Mouse (Mus musculus): ENCODE data around the gene Dcdc2b. TPM values are rescaled to one million over a fixed set of nuclear protein-coding genes. Genes with fewer than 3 reads are reported as not detected.

The Dcdc2b gene
- polyA plus RNA-seq, 1 experiment from 2014 or later = 1.1 TPM

DNA sequence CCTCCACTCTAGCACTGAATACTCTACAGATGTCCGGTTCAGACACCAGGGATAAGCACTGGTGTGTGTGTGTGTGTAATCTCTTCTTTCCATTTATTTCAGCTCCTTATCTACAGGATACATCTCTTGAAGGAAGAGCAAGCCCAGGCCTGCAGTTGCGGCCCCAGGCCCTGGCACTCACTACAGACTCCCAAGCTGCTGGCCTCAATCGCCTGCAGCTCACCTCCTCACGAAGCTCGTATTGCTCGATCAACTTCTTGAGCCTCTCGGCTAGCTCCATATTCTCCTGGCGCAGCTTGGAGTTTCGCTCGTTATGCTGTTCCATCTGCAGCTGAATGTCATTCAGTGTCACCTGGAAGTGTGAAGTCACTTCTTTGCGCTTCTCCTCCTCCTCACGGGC is 17.8 kb upstream of the Dcdc2b start:
- ATAC-seq = no peak
- Histone ChIP-seq H3K4me3 (replicated peaks) (no peak overlapping the region), H3K27ac (no peak overlapping the region), H3K9me3 (no peaks in the 10 kb centered on the region), H3K9ac (no peak overlapping the region), H3K4me1 (replicated peaks) (no peaks in the 10 kb centered on the region), H3K27me3 (replicated peaks) (no peaks in the 10 kb centered on the region), H3K36me3 (peaks cover 71% of the 10 kb centered on the region), H3K4me2 (replicated peaks) (no peak overlapping the region)
- WGBS = 91% methylated on average over 12 of the region's 12 CpGs

DNA sequence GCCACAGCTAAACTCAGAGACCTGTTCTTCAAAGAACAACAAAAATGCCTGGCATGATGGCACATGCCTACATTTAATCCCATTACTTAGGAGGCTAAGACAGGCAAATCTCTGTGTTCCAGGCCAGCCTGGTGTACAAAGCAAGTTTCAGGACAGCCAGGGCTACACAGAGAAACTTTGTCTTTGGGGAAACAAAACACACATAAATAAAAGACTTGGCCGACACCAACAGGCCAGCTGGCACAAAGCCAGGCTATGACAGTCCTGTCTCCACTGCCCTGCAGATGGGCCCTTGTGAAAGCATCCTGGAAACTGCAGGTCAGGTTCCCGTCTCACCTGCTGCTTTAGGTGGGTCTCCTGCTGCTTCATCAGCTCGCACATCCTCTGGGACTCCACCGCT is 16.9 kb upstream of the Dcdc2b start:
- no peaks in the 10 kb centered on the region for H3K27me3 ChIP-seq (replicated peaks)
- 0 out of 2 replicates have a peak, but pooled peaks cover 6% of the 10 kb centered on the region for H3K4me1 ChIP-seq (replicated peaks)
- no peak overlapping the region for H3K9ac ChIP-seq
- WGBS = 70% methylated on average over 4 of the region's 4 CpGs
- no peaks in the 10 kb centered on the region for H3K9me3 ChIP-seq
- no peak overlapping the region for H3K4me2 ChIP-seq (replicated peaks)
- ATAC-seq = no peak
- no peak overlapping the region for H3K27ac ChIP-seq
- peaks cover 76% of the 10 kb centered on the region for H3K36me3 ChIP-seq
- H3K4me3 ChIP-seq (replicated peaks) = no peak overlapping the region

DNA sequence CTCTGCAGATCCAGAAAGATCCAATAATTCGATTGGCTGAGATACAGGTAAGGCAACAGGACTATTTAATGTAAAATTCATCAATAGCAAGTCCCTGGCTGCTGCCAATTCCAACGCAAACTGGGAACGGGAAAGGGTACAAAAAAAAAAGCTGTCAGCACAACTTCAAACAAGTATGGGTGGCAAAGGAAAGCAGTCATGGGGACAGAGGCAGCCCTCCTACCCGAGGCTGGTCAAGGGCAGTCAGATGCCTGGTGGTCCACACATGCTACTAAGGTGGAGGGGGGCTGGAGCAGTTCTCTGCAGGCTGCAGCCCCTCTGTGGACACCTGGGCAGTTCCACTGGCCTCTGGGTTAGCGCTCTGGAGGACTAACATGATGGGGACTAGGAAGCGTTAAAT is 12.0 kb upstream of the Dcdc2b start:
- Histone ChIP-seq H3K4me1 (replicated peaks) (peaks cover 35% of the 10 kb centered on the region), H3K9ac (no peak overlapping the region), H3K4me2 (replicated peaks) (no peak overlapping the region), H3K27ac (no peak overlapping the region), H3K9me3 (no peaks in the 10 kb centered on the region), H3K27me3 (replicated peaks) (no peaks in the 10 kb centered on the region), H3K36me3 (peaks cover 43% of the 10 kb centered on the region), H3K4me3 (replicated peaks) (no peak overlapping the region)
- ATAC-seq = no peak
- WGBS = 74% methylated on average over 6 of the region's 6 CpGs

DNA sequence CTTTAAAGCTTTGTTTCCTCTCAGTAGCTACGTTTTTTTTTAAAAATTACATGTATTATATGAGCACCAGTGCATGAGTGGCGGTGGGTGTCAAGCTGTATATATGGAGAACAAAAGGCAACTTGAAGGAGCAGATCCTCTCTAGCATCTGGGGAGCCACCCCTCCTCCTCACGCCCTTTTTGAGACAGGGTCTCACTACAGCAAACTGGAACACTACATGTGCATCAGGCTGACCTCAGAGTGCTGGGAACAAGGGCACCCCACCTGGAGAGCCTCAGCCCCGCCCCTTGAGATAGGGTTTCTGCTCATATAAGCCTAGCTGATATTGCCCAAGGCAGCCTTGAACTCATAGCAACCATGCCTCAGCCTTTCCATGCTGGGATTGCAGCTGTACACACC is 11.4 kb upstream of the Dcdc2b start:
- H3K4me1 ChIP-seq (replicated peaks) = peaks cover 36% of the 10 kb centered on the region
- H3K27ac ChIP-seq = peak overlapping the region; percentile 86; the same call in 1 of the 2 replicates
- H3K4me3 ChIP-seq (replicated peaks) = no peak overlapping the region
- ATAC-seq = no peak
- 46% methylated on average over 4 of the region's 4 CpGs for WGBS
- H3K27me3 ChIP-seq (replicated peaks) = no peaks in the 10 kb centered on the region
- H3K9ac ChIP-seq = no peak overlapping the region
- peak overlapping the region; percentile 87 for H3K4me2 ChIP-seq (replicated peaks)
- no peaks in the 10 kb centered on the region for H3K9me3 ChIP-seq
- H3K36me3 ChIP-seq = peaks cover 40% of the 10 kb centered on the region

DNA sequence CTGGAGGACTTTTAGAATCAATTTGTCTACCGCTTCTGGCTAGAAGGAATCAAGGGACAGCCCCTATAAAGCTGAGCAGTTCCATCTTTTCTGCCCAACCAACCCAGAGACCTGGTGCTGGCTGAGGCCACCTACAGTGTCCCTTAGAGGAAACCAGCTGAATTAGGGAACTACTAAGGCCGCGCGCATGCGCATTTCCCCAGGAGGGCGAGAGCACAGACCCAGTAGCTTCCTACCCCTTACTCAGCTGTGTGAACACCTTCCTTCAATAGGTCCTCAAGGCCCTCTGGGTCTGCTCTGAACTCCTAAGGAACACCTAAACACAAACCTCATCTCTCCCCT is 10.9 kb upstream of the Dcdc2b start:
- ATAC-seq = peak; percentile 14; the same call in 1 of the 2 replicates
- 3% methylated on average over 6 of the region's 6 CpGs for WGBS
- H3K9ac ChIP-seq = peak overlapping the region; percentile 45

DNA sequence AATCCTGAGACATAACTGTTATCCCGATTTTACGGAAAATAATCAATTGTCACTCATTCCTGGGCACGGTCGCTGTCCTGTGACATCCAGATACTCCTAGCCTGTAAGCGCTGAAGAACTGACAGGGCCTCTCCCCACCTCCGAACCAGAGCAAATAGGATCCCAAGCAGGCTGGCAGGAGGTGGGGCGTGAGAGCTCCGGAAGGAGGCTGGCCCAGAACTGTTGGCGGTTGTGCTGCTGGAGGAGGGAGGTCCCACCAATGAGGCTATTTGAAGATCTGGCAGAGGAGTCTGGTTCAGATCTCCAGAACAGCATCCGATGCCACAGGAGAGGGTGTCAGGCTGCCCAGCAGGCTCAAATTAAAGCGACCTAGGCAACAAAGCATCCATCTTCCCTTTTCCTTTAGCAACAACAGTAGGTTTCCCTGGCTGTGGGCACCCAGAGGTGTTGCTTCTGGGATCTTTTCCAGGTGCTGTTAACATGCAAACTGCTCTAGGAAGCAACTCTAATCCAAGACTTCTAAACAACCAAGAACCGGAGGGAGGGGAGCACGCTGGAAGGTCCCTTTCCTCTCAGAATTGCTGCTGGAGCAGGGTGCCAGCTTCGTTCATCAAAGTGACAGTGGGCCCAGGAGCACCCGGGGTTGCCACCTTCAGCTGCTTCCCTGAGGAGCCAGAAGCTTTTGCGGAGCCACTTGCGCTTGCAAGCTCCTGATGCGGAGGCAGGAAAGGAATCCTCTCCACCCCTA is 10.4 kb upstream of the Dcdc2b start:
- H3K27ac ChIP-seq = peak overlapping the region; percentile 86
- peak overlapping the region; percentile 62 for H3K4me3 ChIP-seq (replicated peaks)
- H3K27me3 ChIP-seq (replicated peaks) = no peaks in the 10 kb centered on the region
- ATAC-seq = peak; percentile 93
- 1% methylated on average over 18 of the region's 18 CpGs for WGBS
- H3K9me3 ChIP-seq = no peaks in the 10 kb centered on the region
- peak overlapping the region; percentile 81 for H3K9ac ChIP-seq
- H3K36me3 ChIP-seq = peaks cover 31% of the 10 kb centered on the region
- H3K4me1 ChIP-seq (replicated peaks) = peaks cover 36% of the 10 kb centered on the region
- H3K4me2 ChIP-seq (replicated peaks) = peak overlapping the region; percentile 87

More for the DNA sequence above, 10.9 kb upstream of the Dcdc2b start:
- Histone ChIP-seq H3K9me3 (no peaks in the 10 kb centered on the region), H3K27me3 (replicated peaks) (no peaks in the 10 kb centered on the region), H3K4me3 (replicated peaks) (peak overlapping the region; percentile 62), H3K27ac (peak overlapping the region; percentile 86), H3K4me2 (replicated peaks) (peak overlapping the region; percentile 87), H3K4me1 (replicated peaks) (peaks cover 36% of the 10 kb centered on the region), H3K36me3 (peaks cover 35% of the 10 kb centered on the region)

DNA sequence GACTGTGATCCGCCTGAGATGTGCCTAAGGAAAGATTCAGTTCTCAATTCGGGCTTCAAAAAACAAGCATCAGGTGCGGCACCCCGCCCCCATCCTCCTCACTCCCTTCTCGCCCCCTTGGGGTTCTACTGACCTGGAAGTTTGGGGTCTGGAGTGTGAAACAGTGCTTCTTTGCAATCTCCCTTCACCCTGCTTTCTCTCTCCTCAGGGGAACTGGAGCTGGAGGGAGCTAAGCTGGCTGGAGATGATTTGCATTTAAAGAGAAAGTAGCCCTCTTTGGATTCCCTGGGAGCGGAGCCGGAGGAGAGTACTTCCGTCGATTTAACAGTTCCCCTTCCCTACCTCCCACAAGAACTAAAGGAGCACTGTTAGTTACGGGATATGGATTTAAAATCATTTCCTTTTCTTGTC is 9.6 kb upstream of the Dcdc2b start, which contains the start of gene Ccdc28b:
Gene Ccdc28b, minus strand, starts transcription at position 267 of the 411 bp plus-strand sequence.
- Histone ChIP-seq H3K27me3 (replicated peaks) (no peaks in the 10 kb centered on the region), H3K4me1 (replicated peaks) (peaks cover 36% of the 10 kb centered on the region), H3K4me2 (replicated peaks) (peak within 1 kb of the TSS; percentile 87), H3K27ac (peak within 1 kb of the TSS; percentile 86), H3K9ac (peak within 1 kb of the TSS; percentile 81), H3K9me3 (no peaks in the 10 kb centered on the region), H3K4me3 (replicated peaks) (peak within 1 kb of the TSS; percentile 62), H3K36me3 (peaks cover 23% of the 10 kb centered on the region)
- peak; percentile 50 for ATAC-seq
- WGBS = under 1% methylated on average over 10 of the region's 10 CpGs

DNA sequence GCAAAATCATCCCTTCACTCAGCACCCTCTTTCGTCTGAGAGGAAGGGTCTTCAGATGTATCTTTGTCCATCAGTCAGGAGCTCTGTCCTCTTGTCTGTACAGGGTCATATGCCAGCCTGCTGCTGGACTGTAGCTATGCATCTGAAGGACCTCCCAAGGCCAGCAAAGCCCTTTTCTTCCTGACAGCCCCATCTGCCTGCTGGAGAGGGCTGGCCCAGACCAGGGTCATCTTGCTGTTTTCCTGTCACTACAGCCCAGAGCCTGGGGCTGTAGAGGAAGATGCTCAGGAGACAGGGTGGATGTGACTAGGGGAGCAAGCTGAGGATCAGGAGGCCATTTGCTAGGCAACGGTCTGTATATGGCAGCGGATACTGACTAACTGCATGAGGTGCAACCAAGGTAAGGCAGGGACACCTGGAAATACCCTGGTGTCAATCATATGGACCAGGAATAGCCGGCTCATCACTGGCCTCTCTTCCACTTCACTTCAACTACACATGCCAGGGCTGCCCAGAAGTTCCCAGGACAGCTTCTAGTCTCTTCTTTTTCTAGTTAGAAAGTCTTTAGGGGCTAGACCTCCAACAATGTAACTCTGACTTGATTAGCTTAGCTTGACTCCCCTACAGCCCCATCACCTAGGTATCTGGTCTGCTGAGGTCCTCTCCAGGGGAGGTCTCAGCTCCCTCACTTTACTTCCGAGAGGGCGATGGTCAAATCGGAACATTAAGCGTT is 8.9 kb upstream of the Dcdc2b start:
- no peaks in the 10 kb centered on the region for H3K27me3 ChIP-seq (replicated peaks)
- H3K36me3 ChIP-seq = peaks cover 16% of the 10 kb centered on the region; the same call in 1 of the 2 replicates
- peak overlapping the region; percentile 62 for H3K4me3 ChIP-seq (replicated peaks)
- peak overlapping the region; percentile 87 for H3K4me2 ChIP-seq (replicated peaks)
- ATAC-seq = no peak
- H3K4me1 ChIP-seq (replicated peaks) = peaks cover 41% of the 10 kb centered on the region
- H3K9me3 ChIP-seq = no peaks in the 10 kb centered on the region
- 18% methylated on average over 8 of the region's 8 CpGs for WGBS
- H3K9ac ChIP-seq = peak overlapping the region; percentile 81
- H3K27ac ChIP-seq = peak overlapping the region; percentile 86

DNA sequence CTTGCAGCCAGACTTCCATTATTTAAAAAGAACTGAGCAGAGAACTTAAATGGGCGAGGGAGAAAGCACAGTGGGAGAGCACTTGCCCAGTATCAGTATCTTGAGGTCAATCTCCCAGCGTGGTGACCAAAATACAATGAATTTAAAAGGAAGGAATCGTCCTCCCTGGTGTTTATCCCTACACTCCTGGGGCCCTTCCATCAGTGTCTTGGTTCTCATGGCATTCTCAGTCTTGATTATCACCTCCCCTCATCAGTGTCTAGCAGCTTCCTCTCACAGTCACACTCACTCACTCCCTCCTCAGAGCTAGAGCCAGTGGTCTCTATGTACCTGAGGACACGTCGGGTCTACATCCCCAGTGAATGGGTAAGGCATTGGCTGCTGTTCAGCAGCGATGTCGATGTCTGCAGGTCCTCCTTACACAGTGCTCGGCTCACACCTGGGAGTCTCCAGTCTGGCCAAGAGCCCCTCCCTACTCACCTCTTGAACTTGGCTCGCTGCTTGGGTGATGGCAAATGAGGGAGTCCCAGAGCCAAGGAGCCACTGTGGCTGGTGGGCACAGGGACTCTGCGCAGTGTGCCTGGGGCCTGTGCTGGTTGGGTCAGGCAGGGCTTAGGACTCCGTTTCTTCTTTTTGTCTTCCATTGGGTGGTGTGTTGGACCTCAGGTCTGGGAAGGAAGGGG is 8.2 kb upstream of the Dcdc2b start:
- H3K9me3 ChIP-seq = no peaks in the 10 kb centered on the region
- peak overlapping the region; percentile 81; the same call in 1 of the 2 replicates for H3K9ac ChIP-seq
- H3K36me3 ChIP-seq = peaks cover 10% of the 10 kb centered on the region; the same call in 1 of the 2 replicates
- H3K27me3 ChIP-seq (replicated peaks) = no peaks in the 10 kb centered on the region
- WGBS = 80% methylated on average over 11 of the region's 11 CpGs
- peak overlapping the region; percentile 62; the same call in 1 of the 2 replicates for H3K4me3 ChIP-seq (replicated peaks)
- no peak overlapping the region for H3K27ac ChIP-seq
- H3K4me2 ChIP-seq (replicated peaks) = peak overlapping the region; percentile 87
- ATAC-seq = no peak
- H3K4me1 ChIP-seq (replicated peaks) = peaks cover 42% of the 10 kb centered on the region

DNA sequence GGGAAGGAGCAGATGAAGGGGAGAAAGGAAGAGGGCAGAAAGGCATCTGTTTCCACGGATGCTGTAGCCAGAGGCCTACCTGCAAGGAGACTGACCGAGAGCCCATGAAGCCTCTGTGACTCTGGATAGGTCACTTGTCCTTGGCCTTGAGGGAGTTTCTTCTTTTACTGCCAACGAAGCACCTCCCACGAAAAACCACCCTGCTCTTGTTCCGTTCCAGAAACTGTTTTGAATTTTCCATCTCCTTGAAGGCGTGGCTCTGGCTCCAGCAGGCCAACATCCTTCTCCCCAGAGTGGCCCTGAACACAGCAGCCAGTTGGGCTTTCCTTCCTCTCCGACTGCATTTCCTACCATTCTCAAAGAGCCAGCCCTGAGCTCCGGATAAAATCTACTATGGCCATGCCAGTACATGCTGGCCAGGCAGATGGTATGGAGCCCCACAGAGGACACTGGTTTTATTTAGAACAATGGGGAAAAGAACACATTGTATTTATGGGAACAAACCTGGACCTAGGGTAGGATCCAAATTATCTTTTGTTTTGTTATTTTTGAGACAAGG is 7.3 kb upstream of the Dcdc2b start:
- no peak for ATAC-seq

DNA sequence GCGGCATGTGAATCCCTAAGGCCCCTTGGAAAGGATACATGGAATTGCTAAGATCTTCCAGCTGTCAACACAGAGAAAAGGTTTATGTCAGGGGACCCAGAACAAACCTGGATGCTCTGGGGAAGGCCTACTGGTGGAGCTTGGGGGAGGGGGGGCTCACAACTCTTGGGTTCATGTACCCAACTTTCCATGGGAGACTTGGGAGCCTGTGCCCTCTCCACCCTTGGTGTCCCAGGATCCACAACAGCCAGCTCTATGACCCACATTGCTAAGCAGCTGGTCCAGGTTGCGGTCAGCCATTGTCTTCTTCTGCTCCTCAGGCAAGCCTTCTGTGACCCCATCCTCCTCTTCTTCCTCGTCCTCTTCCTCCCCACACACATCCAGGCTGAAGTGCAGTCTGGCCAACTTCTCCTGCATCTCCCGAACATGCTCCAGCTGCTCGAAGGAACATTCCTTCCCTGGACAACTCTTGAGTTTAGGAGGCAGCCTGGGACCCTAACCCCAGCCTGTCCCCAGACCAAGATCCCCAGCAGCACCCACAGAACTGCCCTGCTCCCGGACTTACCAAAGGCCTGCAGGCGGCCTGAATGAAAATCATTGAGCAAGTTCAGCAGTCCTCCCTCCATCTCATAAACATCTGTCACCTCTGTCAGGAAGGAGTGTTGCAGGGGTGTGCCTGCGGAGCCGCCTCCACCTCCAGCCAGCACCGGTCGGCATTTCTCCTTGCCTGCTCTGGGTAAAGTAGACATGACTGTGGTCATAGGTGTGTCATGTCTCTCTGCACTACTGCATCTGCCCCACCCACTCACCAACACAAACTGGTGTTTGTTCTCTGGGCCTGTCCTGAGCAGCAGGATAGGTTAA is 6.6 kb upstream of the Dcdc2b start:
- Histone ChIP-seq H3K9ac (no peak overlapping the region), H3K9me3 (no peaks in the 10 kb centered on the region), H3K4me2 (replicated peaks) (no peak overlapping the region), H3K4me3 (replicated peaks) (no peak overlapping the region), H3K36me3 (no peaks in the 10 kb centered on the region), H3K4me1 (replicated peaks) (peaks cover 34% of the 10 kb centered on the region), H3K27ac (peak overlapping the region; percentile 42; the same call in 1 of the 2 replicates), H3K27me3 (replicated peaks) (no peaks in the 10 kb centered on the region)
- no peak for ATAC-seq
- WGBS = 79% methylated on average over 11 of the region's 11 CpGs

More for the DNA sequence above, 7.3 kb upstream of the Dcdc2b start:
- H3K4me3 ChIP-seq (replicated peaks) = no peak overlapping the region
- H3K9ac ChIP-seq = no peak overlapping the region
- no peaks in the 10 kb centered on the region for H3K27me3 ChIP-seq (replicated peaks)
- H3K27ac ChIP-seq = peak overlapping the region; percentile 42; the same call in 1 of the 2 replicates
- 0 out of 2 replicates have a peak, but pooled peaks cover 2% of the 10 kb centered on the region for H3K36me3 ChIP-seq
- H3K4me2 ChIP-seq (replicated peaks) = no peak overlapping the region
- H3K4me1 ChIP-seq (replicated peaks) = peaks cover 39% of the 10 kb centered on the region
- WGBS = 80% methylated on average over 8 of the region's 8 CpGs
- H3K9me3 ChIP-seq = no peaks in the 10 kb centered on the region

Data from intestine, embryonic 15.5 days (tissue).